Mouse (Mus musculus) cerebellum, postnatal 10 days (tissue): Measurements from ENCODE around the gene Tmem210.
A peak's percentile ranks its signal among the peaks of the same experiment; 100 is the strongest.

ENCODE experiments used
- DNase-seq, 2 experiments: peaks; one replicate each; pipeline ENCODE4 v3.0.0; 2021; ENCODE audit warnings: mixed read lengths in 2 of 2

Tmem210 gene

DNA sequence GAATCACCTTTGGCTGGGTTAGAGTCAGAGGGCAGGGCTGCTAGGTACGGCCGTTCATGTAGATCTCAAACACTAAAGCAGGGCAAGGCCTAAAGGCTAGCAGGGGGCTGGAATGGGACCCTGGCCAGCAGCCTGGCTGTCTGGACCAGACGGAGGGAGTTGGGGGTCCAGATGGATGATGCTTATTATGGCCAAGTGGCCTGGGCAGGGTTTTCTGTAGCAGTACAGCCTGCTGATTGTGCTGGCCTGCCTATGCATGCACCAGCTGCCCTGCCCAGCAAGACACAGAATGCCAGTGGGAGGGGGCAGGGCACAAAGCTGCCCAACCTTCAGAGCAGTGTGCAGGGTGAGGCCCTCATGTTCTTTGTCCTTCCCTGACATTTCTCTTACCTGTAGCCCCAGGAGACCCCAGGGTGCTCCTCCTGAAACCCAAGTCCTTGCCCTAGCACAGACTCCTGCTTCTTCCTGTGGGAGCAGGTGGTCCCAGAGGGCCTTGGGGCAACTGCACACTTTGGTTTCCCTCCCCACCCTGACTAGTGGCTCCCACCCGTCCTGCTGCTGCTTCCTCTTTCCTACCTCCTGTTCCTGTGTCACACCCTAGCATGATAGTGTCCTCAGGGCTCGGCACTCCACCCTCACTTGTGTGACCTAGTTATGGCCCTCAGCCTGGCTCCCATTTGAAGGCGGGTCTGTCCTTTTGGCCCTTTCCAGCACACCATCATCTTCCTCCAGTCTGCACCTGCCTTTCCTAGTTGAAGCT lies 21.9 kb upstream of the Tmem210 start:
- peak; percentile 99 for DNase-seq

GRCm38 (mm10) chr2:25266720-25267119 lies 21.2 kb upstream of the Tmem210 start:
- DNase-seq, result peak; percentile 95

DNA sequence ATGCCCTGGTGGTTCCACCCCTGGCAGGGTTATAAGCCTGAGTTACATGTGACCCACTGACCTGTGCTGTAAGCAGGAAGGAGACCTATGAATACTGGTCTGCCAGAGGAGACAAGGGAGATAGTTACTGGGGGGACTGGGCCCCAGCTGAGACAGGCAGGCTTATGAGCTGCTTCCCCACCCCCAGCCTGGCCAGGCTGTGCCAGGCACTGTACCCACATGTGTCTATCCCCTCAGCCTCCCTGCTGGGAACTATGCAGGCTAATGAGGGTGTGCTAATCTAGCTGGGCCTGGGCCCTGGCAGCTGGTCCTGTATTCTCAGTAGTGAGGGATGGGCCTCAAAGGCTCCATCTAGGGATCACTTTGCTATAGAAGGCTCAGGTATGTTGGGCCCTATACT lies 20.7 kb upstream of the Tmem210 start:
- peak; percentile 83 to 89 for DNase-seq

DNA sequence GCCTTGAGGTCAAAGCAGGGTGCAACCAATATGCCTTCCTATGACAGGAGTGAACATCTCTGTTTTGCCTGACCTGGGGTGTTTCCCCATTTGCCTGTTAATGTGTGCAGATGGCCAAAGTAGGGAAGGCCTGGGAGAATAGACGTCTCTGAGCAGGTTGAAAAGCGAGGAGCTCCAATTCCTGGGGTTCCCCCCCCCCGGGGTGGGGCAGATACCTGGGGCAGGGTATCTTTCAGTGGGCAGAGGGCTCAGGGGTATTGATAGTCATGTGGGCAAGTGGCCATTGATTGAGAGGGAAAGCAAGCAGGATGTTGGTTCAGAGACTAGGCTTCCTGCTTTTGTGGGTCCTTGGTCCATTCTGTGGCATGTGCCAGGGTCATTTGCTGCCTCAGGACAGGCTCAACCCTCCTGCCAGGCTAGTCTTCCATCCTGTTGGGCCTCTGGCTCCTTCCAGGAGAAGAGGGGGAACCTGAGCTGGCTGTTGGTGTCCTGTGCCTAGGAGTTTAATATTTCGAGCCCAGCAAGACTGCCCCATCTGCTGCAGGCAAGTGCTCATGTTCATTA lies 20.1 kb upstream of the Tmem210 start:
- DNase-seq, result peak; percentile 63 to 68

DNA sequence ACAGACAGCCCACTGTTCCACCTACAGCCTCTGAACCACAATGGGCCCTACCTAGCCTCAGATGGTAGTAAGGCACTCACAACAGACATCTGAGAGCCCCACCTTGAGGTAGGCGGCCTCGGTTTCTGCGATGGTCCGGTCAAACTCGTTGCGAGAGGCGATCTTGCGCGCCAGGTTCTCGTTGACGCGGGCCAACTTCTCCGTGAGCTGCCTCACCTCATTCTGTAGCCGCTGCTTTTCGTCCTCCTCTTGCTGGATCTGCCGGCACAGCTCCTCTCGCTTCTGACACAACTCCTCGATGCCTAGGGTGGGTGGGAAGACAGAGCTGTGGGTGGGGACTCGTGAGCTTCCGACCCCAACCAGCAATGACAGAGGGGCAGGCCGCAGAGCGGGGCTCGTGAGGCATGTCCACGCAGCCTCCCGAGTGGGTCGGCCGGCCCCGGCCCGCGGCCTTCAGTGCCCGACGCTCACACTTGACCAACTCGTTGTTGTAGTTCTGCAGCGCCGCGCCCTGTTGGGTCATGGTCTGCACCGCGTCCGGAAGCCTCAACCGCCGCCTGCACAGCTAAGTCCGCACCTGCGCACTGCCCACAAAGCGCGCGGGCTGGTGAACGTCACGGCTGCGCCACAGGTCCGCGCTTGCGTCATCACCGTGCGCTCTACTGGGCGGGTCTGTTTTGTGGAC lies 16.0 kb upstream of the Tmem210 start, which contains the start of the genes Ssna1 and Anapc2:
Gene Ssna1, minus strand, starts transcription at position 612 of the 685 bp plus-strand sequence.
Gene Anapc2, plus strand, starts transcription at position 652 of the 685 bp plus-strand sequence.
- DNase-seq, result peak; percentile 99

DNA sequence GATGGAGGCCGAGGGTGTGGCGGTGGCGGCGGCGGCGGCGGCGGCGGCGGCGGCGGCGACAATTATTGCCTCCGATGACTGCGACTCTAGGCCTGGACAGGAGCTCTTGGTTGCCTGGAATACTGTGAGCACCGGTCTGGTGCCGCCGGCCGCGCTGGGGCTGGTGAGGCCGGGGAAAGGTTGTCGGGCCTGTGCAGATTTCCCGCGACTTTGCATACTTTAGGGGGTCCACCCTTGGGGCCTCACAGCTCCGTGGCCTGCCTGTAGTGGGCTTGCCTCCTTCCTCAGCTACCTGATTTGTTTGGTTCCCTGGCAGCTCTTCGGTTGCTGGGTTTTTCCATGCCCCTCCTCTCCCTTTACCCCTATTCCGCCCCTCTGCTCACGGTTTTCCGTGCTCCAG lies 15.4 kb upstream of the Tmem210 start:
- no peak for DNase-seq

- no peak for DNase-seq
Observed at GRCm38 (mm10) chr2:25273010-25273409, 14.9 kb upstream of the Tmem210 start.

DNA sequence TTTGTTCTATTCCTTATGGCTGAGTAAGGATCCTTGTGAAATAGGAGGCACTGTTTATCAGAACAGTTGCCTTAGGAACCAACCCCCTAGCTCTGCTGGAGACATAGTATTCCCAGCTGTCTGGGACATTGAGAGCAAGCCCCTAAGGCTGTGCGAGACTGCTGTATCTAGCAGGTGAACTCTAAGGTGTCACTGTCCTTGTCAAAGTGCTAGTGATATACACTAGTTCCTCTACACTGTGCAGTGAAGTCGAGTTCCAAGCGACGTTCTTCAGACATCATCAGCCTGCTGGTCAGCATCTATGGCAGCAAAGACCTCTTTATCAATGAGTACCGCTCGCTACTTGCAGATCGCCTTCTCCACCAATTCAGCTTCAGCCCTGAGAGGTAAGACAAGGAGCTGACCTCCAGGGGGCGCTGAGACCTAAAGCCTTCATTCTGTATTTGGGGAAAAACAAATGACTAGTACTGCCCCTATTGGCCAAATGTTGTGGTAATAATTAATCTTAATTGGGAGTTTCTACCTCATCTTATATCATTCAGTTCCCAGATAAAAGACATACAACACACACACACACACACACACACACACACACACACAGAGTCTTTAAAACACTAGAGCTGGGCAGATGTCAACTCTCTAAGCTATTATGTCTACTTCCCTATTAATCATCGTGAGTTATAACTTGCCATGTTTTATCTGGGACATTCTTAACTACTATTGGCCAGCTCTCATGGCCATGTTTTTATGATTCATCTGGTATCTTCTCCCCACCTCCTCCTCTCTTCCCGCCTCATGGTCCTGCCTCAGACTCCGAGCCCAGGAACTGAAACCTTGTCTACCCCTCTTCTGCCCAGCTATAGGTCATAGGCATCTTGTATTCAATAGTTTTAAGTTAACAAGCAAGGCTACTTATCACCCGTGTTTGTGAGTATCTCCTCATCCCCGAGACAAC lies 8.7 kb upstream of the Tmem210 start:
- peak; percentile 95 to 97 for DNase-seq

DNA sequence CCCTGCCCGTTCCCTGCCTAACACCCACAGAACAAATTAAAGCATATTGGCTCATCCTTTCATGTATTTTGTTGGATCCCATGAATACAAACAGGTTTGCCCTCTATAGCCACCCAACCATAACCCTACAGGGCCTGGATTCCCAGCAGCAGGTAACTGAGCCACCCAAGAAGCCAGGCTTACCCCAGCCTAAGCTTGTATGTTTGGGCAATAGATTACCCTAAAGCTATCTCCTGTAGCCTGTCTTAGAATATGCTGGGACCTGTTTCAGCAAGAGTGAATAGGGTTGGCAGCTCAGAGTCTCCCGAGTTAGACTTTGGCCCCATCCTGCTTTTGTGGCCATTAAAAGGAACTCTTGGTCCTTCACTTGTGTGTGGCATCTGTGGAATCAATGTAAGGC lies 2.4 kb upstream of the Tmem210 start:
- DNase-seq, result peak in 1 of 2 experiments; percentile 24

DNA sequence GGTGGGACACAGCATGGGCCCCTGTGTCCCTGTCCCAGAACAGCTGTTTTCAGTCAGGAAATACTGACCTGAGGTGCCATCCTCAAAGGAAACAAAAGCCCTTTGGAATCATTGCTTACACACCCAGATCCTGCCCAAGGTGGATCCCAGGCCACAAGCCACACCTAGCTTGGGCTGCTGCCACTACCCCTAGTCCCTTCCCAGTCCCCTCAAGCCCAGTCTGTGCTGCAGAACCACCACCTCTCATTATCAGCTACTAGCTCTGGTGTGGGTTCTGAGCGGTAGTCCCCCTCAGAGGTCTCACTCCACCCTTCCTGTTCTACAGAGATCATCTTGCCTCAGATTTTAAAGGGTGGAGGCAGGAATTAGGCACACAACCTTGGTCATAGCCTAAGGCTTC lies 1.6 kb upstream of the Tmem210 start:
- peak; percentile 46 to 48 for DNase-seq

- peak; percentile 66 to 69 for DNase-seq
Observed at GRCm38 (mm10) chr2:25286837-25287636, 908 bp upstream of the Tmem210 start.

GRCm38 (mm10) chr2:25288734-25289345 lies 895 bp downstream of the Tmem210 start:
- DNase-seq, result peak; percentile 40 to 43

GRCm38 (mm10) chr2:25289651-25290050 lies 1.7 kb downstream of the Tmem210 start, which contains the start of gene Lrrc26:
TSS of gene Lrrc26 (plus strand) at chr2:25289915.
- DNase-seq, result peak; percentile 89 to 91

DNA sequence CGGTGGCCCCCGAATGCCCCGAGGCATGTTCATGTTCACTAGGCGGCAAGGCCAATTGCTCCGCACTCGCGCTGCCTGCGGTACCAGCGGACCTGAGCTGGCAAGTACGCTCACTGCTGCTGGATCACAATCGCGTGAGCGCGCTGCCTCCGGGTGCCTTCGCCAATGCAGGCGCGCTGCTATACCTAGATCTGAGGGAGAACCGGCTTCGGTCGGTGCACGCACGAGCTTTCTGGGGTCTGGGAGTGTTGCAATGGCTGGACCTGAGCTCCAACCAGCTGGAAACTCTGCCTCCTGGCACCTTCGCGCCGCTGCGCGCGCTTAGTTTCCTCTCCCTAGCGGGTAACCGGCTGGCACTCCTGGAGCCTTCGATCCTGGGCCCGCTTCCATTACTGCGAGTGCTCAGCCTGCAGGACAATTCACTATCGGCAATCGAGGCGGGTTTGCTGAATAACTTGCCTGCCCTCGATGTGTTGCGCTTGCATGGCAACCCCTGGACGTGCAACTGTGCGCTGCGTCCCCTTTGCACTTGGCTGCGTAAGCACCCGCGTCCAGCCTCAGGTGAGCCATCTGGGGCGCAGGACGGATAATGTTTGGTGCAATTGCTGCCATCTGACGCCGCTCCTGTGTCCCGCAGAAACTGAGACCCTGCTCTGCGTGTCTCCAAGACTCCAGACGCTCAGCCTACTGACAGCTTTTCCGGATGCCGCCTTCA lies 2.3 kb downstream of the Tmem210 start:
- peak; percentile 77 to 79 for DNase-seq

GRCm38 (mm10) chr2:25290816-25291130 lies 2.8 kb downstream of the Tmem210 start:
- peak; percentile 86 to 87 for DNase-seq

DNA sequence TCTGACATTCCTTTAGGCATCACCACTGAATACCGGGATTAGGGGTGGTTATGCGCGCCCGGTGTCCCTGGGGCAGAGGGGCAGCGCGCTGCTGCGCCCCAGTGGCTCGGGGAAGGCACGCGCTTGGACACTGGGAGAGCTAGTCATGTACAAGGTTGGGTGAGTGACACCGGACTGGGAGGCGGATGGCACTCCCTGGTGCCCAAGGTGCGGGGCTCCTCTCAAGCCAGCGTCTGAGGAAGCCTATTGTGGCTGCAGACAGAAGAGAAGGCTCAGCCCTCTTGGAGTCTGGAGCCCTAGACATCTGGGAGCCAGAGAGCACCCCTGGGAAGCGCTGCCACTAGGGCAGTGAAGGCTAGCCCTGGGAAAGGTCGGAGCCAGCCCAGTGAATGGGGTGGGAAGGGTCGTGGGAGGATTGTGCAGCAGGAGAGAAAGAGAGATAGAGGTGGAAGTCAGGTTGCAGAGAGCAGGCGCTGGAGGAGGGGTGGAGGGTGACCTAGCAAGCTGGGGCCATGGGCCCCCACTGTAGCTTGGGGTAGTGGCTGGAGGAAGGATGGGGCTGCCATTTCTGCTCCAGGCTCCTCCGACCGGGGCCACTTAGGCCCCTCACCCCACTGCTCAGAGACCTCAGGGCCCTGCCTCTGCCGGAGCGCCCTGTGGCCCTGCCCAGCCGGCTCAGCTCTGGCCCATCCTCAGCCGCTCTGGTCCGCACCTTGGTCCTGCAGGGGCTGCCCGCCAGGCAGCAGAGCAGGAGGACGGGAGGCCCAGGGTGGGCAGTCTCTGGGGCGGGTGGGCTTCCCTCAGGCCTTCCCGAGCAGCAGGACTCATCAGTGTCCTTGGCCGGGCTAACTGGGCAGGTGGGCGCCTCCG lies 3.5 kb downstream of the Tmem210 start:
- peak; percentile 47 to 59 for DNase-seq

GRCm38 (mm10) chr2:25292054-25292544 lies 4.2 kb downstream of the Tmem210 start:
- peak; percentile 45 to 53 for DNase-seq

DNA sequence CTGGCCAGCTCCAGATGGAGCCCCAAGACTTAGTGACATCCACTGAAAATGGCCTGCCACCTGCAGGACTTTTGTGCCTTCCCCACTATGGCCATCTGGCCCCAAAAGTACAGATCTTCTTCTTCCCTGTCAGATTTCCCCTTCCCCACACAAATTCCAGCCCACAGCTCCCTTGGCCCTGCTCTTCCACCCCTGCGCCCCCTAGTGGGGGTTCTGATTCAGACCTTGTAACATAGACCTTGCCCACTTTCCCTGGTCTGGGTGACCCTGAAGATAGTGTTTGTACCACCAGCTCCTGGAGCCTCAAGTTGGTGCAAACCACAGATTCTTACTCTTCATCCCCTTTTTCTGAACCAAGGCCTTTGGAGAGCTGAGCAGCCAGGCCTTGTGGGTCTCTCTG lies 4.9 kb downstream of the Tmem210 start:
- peak; percentile 95 to 97 for DNase-seq

GRCm38 (mm10) chr2:25293706-25294105 lies 5.8 kb downstream of the Tmem210 start:
- peak; percentile 26 to 40 for DNase-seq
